Mouse (Mus musculus): ENCODE measurements around the gene Eaf2. TPM values are rescaled to one million over a fixed set of nuclear protein-coding genes. Genes with fewer than 3 reads are reported as not detected.

Eaf2 gene
- polyA plus RNA-seq, 1 experiment from 2014 or later, result 1.2 TPM

DNA sequence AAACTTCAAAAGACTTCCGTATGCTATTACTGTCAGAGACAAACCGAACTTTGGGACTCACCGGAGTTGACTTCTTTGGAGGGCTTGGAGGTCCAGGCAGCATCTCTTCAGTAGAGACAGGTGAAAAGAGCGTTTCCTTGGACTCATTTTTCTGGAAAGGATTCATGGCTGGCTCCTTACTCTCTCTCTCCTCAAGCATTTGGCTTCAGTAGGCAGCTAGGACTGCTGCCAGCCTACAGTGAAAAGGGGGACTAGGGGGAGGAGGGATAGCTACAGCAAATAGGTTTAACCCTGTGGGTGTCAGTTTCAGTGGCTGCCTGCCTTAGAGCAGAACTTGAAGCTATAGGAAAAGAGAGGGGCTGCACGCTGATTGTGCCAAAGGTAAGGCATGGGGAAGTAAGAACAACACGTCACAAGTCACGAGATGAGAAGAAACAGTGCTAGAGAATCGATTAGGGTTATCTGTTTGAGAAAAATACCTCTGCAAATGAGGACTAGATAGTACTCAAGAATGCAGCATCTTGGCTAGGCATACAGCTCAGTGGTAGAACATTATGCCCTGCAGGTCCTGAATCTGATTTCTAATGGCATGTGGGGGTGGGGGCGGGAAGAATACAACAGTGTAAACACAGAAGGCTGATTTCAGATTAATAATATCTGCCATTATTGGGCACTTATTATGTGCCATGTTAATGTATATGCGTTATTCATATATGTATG, 90.0 kb downstream of the Eaf2 start, which contains the start of gene Slc15a2:
TSS of gene Slc15a2 (minus strand) at position 369 of the 720 bp plus-strand sequence.
- 79% methylated on average over 10 of the region's 10 CpGs for WGBS
- no peak within 1 kb of the TSS for H3K4me3 ChIP-seq
- no peak for DNase-seq (ENCODE audit: low spot score)
- no peaks in the 10 kb centered on the region for H3K4me1 ChIP-seq
- no peaks in the 10 kb centered on the region for H3K36me3 ChIP-seq
- no peaks in the 10 kb centered on the region for H3K9me3 ChIP-seq (replicated peaks)
- H3K27ac ChIP-seq (replicated peaks), result no peak within 1 kb of the TSS
- no peaks in the 10 kb centered on the region for H3K27me3 ChIP-seq (ENCODE audit: low read depth, poor library complexity, severe bottlenecking)

DNA sequence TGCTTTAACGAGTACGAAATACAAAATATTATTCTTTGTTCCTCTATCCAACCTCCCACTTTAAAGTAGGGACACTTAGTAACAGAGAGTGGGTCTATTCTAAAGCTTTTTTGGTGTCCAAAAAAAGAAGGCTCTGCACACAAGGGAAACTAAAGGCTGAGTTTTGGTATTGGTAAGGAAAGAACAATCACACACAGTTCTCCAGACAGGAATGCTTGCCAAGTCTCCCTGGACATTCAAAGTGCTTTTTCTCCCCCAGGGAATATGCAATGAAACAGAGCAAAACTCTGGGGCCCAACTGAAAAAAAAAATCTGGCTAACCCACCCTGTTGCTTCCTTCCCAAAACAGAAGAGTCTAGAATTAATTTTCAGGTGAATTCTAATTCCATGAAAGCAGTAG, 90.7 kb downstream of the Eaf2 start:
- Histone ChIP-seq H3K36me3 (no peaks in the 10 kb centered on the region), H3K27me3 (ENCODE audit: low read depth, poor library complexity, severe bottlenecking) (no peaks in the 10 kb centered on the region), H3K4me1 (no peaks in the 10 kb centered on the region), H3K9me3 (replicated peaks) (no peaks in the 10 kb centered on the region), H3K27ac (replicated peaks) (no peak overlapping the region), H3K4me3 (no peak overlapping the region)
- 96% methylated on average over 2 of the region's 2 CpGs for WGBS
- no peak for DNase-seq (ENCODE audit: low spot score)

DNA sequence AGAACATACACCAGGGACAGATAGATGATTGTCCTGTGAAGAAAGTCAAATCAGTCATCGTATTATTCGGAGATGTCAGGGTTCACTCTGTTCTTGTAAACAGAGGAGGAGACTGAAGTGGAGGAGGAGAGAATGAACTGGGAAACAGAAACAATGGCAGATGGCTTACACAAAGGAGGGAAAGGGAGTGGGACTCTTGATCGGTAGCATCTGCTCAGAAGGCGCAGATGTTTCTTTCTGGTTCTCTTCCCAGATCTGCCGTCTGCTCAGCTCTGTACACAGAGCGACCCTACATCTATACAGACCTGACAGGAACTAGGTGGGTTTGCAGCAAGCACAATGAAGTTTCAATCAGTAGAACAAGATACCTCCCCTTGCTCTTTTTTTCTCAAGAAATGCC, 99.1 kb downstream of the Eaf2 start:
- Histone ChIP-seq H3K36me3 (no peaks in the 10 kb centered on the region), H3K27ac (replicated peaks) (no peak overlapping the region), H3K9me3 (replicated peaks) (no peaks in the 10 kb centered on the region), H3K4me3 (no peak overlapping the region), H3K4me1 (peaks cover 5% of the 10 kb centered on the region; the same call in 1 of the 2 replicates), H3K27me3 (ENCODE audit: low read depth, poor library complexity, severe bottlenecking) (no peaks in the 10 kb centered on the region)
- WGBS, result 79% methylated on average over 6 of the region's 6 CpGs
- no peak for DNase-seq (ENCODE audit: low spot score)

DNA sequence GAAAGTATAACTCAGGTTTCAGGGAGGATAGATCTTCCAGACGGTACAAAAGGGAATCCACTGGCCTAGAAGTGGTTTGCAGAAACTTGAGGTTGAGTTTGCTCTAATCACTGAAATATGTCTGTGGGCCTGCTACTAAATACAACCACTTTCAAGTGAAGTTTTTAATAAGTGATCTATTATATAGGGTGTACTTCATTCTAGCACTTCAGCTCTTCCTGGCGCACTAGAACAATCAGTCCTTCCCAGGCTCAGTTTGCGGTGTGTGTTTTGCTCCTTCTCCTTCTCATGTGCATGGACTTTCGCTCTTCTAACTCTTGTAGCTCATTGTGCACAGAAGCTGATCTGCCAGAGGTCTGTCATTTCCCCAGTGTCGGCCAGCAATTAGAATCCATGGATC, 101.8 kb downstream of the Eaf2 start:
- Histone ChIP-seq H3K4me1 (peaks cover 5% of the 10 kb centered on the region; the same call in 1 of the 2 replicates), H3K9me3 (replicated peaks) (no peaks in the 10 kb centered on the region), H3K4me3 (no peak overlapping the region), H3K27me3 (ENCODE audit: low read depth, poor library complexity, severe bottlenecking) (no peaks in the 10 kb centered on the region), H3K27ac (replicated peaks) (no peak overlapping the region), H3K36me3 (no peaks in the 10 kb centered on the region)
- no peak for DNase-seq (ENCODE audit: low spot score)
- 95% methylated on average over 5 of the region's 5 CpGs for WGBS

DNA sequence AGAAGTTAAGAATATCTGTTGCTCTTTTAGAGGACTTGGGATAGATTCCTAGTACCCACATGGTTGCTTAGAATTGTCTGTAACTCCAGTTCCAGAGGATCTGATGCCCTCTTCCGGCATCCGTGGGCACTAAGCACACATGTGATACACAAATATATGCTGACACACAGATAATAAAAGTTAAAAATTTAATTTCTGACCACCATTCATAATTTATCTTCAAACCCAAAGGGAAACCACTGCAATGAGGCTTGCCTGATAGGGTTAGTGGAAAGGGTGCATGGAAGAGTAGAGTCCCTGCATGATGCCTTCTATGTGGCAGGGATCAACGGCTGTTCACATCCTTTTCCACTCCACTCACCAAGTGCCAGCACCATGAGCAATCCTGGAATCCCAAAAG, 103.1 kb downstream of the Eaf2 start:
- Histone ChIP-seq H3K4me3 (no peak overlapping the region), H3K9me3 (replicated peaks) (no peaks in the 10 kb centered on the region), H3K27me3 (ENCODE audit: low read depth, poor library complexity, severe bottlenecking) (no peaks in the 10 kb centered on the region), H3K4me1 (peaks cover 5% of the 10 kb centered on the region; the same call in 1 of the 2 replicates), H3K27ac (replicated peaks) (no peak overlapping the region), H3K36me3 (no peaks in the 10 kb centered on the region)
- WGBS, result 95% methylated on average over 3 of the region's 3 CpGs
- no peak for DNase-seq (ENCODE audit: low spot score)

DNA sequence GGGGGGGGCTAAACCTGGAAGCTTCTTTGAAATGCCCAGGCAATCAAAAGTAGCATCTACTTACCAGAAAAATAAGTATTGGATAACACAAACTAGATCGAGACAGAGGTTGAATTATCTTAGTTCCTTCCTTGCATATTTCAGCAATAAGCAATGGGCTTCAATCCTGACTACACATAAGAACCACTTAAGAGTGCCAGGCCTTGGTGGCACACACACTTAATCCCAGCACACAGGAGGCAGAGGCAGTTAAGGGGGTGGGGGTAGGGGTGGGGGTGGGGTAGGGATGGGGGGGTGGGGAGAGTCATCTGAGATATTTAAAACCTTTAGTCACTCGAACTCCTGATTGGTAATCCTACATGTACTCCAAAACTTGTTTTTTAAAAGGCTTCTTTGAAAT, 103.6 kb downstream of the Eaf2 start:
- no peak overlapping the region for H3K27ac ChIP-seq (replicated peaks)
- H3K4me3 ChIP-seq, result no peak overlapping the region
- H3K36me3 ChIP-seq, result no peaks in the 10 kb centered on the region
- no peak for DNase-seq (ENCODE audit: low spot score)
- peaks cover 5% of the 10 kb centered on the region; the same call in 1 of the 2 replicates for H3K4me1 ChIP-seq
- H3K27me3 ChIP-seq (ENCODE audit: low read depth, poor library complexity, severe bottlenecking), result no peaks in the 10 kb centered on the region
- WGBS, result 67% methylated on average over 2 of the region's 2 CpGs
- H3K9me3 ChIP-seq (replicated peaks), result no peaks in the 10 kb centered on the region

DNA sequence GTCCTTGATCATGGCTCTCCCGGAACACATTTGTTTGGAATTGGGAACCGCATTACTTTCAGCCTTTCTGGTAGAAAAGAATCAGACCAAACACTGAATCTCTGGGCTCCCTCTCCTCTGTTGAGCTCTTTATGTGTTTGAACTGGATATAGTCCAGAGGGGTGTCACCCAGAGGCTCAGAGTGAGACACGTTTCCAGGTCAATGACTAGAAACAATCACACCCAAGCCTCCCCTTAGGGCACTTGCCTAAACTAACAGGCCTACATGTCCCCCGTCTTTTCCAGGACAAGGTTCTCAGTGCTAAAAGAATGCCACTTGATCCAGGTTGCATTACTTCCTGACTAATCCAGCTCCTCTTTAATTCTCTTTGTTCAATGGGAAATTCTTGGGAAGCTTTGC, 104.0 kb downstream of the Eaf2 start:
- Histone ChIP-seq H3K4me3 (no peak overlapping the region), H3K4me1 (peaks cover 5% of the 10 kb centered on the region; the same call in 1 of the 2 replicates), H3K27ac (replicated peaks) (no peak overlapping the region), H3K9me3 (replicated peaks) (no peaks in the 10 kb centered on the region), H3K36me3 (no peaks in the 10 kb centered on the region), H3K27me3 (ENCODE audit: low read depth, poor library complexity, severe bottlenecking) (no peaks in the 10 kb centered on the region)
- DNase-seq (ENCODE audit: low spot score), result no peak
- WGBS, result 52% methylated on average over 4 of the region's 4 CpGs

DNA sequence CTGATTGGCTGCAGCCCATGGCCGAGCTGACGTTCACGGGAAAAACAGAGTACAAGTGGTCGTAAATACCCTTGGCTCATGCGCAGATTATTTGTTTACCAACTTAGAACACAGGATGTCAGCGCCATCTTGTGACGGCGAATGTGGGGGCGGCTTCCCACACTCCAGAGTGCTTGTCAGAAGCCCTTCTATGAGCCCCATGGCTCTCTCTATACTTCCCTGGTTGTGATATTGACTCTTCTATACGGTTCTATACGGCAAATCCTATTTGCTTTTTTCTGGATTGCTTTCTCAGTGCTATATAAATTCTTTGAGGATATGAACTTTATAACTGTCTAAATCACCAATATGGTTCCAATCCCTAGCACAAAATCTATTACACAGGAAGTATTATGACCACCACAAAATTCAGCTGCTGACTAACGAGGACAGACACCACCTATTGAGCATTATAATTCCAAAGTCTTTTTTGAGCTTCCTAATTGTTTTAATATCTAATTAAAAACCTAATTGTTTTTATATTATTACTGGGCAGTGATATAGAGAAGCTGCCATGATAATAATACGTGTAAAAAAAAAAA, 104.5 kb downstream of the Eaf2 start:
- Histone ChIP-seq H3K9me3 (replicated peaks) (no peaks in the 10 kb centered on the region), H3K27me3 (ENCODE audit: low read depth, poor library complexity, severe bottlenecking) (no peaks in the 10 kb centered on the region), H3K4me3 (no peak overlapping the region), H3K36me3 (no peaks in the 10 kb centered on the region), H3K27ac (replicated peaks) (no peak overlapping the region), H3K4me1 (peaks cover 5% of the 10 kb centered on the region; the same call in 1 of the 2 replicates)
- 73% methylated on average over 9 of the region's 13 CpGs for WGBS
- DNase-seq (ENCODE audit: low spot score), result no peak

DNA sequence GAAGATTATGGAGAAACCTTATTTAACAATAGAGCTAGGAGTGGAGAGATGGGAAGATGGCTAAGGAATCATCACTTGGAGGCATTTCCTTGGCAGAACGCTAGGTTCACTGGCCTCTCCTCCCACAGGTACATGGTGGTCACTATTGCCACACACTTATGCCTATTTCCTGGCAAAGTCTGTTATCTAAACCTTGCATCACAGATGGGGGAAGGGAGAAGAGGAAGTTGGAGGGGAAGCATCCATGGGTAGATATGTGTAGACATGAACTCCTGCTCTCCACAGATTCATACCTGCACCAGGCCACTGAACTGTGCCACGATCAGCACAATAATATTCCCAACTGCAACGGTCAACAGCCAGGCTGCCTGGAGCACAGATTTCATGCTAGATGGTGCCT, 122.8 kb downstream of the Eaf2 start:
- no peaks in the 10 kb centered on the region for H3K9me3 ChIP-seq (replicated peaks)

DNA sequence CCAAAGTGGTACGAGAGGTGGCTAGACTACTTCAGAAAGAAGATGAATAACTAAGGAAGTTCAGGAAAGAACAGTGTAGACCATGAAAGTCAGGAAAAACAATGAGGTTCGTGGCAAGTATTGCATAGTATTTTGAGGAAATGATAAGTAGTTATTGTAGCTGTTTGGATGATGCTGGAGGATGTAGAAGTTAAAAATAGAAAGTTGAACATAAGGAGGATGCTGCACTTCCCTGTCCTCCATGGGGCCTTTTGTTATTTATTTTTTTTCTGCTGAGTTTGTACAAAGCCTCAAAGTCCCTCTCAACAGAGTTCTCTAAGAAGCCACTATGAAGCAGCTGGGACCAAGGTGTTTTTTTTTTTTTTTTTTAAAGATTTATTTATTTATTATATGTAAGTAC, 127.0 kb downstream of the Eaf2 start:
- H3K27me3 ChIP-seq (ENCODE audit: low read depth, poor library complexity, severe bottlenecking), result no peaks in the 10 kb centered on the region
- no peaks in the 10 kb centered on the region for H3K9me3 ChIP-seq (replicated peaks)
- H3K36me3 ChIP-seq, result no peaks in the 10 kb centered on the region
- WGBS, result 77% methylated on average over 2 of the region's 2 CpGs
- no peak overlapping the region for H3K27ac ChIP-seq (replicated peaks)
- H3K4me3 ChIP-seq, result no peak overlapping the region
- H3K4me1 ChIP-seq, result no peaks in the 10 kb centered on the region
- no peak for DNase-seq (ENCODE audit: low spot score)

More for the DNA sequence above, 122.8 kb downstream of the Eaf2 start:
- no peaks in the 10 kb centered on the region for H3K4me1 ChIP-seq
- H3K27ac ChIP-seq (replicated peaks), result no peak overlapping the region
- no peak overlapping the region for H3K4me3 ChIP-seq
- WGBS, result 82% methylated on average over 3 of the region's 3 CpGs
- H3K36me3 ChIP-seq, result no peaks in the 10 kb centered on the region
- no peak for DNase-seq (ENCODE audit: low spot score)
- no peaks in the 10 kb centered on the region for H3K27me3 ChIP-seq (ENCODE audit: low read depth, poor library complexity, severe bottlenecking)

DNA sequence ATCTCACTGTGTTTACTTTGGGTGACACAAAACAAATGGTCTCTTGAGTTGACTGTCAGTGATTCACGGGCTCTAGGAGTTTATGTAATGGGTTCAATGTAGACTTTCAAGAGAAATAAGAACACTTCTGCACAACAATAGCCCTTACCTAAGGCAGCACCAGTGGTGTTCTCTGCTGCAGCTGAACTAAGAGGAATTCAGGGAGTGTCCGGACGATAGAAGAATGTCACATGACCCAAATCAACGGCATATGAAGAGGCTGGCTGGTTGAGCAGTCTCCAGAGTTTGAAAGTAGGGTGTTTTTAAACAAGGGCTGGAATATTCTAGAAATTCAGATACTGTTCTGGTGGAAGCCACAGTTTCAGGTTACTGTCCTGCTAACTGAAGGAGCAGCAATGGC, 127.7 kb downstream of the Eaf2 start:
- Histone ChIP-seq H3K4me1 (no peaks in the 10 kb centered on the region), H3K27me3 (ENCODE audit: low read depth, poor library complexity, severe bottlenecking) (no peaks in the 10 kb centered on the region), H3K4me3 (no peak overlapping the region), H3K36me3 (no peaks in the 10 kb centered on the region), H3K9me3 (replicated peaks) (no peaks in the 10 kb centered on the region), H3K27ac (replicated peaks) (no peak overlapping the region)
- no peak for DNase-seq (ENCODE audit: low spot score)
- WGBS, result 90% methylated on average over 4 of the region's 4 CpGs

DNA sequence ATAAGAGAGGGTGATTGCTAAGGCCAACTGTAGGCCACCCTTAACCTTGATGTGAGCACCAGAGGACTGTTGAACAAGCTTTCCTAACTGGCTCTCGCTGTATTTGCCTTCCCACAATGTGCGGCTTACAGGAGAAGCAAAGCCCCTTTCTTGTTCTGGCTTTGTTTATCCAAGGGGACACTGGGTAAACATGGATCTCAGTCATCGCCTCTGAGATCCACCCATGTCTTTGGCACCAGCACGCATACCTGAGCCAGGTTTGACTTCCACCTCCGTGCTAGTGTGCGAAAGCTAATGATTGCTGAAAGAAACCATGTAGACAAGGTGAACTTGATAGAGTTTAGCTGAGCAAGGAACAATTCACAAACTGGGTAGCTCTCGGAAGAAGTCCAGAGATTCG, 131.2 kb downstream of the Eaf2 start:
- no peaks in the 10 kb centered on the region for H3K36me3 ChIP-seq
- no peak overlapping the region for H3K4me3 ChIP-seq
- WGBS, result 91% methylated on average over 8 of the region's 8 CpGs
- no peak overlapping the region for H3K27ac ChIP-seq (replicated peaks)
- H3K27me3 ChIP-seq (ENCODE audit: low read depth, poor library complexity, severe bottlenecking), result no peaks in the 10 kb centered on the region
- H3K4me1 ChIP-seq, result no peaks in the 10 kb centered on the region
- no peak for DNase-seq (ENCODE audit: low spot score)
- no peaks in the 10 kb centered on the region for H3K9me3 ChIP-seq (replicated peaks)
